Mouse (Mus musculus): ENCODE results near the gene Epor. TPM values are rescaled to one million over a fixed set of nuclear protein-coding genes. Genes with fewer than 3 reads are reported as not detected.

Gene Epor
- total and polyA plus RNA-seq, 3 experiments, result 0.20 to 2.0 TPM; not detected in 1

GRCm38 (mm10) chr9:22002194-22003162 is 39.2 kb upstream of the Epor start, which contains the start of the genes Ccdc151 and Prkcsh (continued):
- TF ChIP-seq BHLHE40 (IDR thresholded peaks at IDR 0.05; ENCODE audit: low read depth, low read length), result peak; percentile 82

- no peak overlapping the region for H3K9ac ChIP-seq (ENCODE audit: insufficient read depth, low read depth)
- peaks cover 8 to 36% of the 10 kb centered on the region in 2 experiments for H3K4me1 ChIP-seq (ENCODE audit: control insufficient read depth in 1 of 2, insufficient read depth in 2 of 2)
- peaks cover 27% of the 10 kb centered on the region for H3K27me3 ChIP-seq (replicated peaks)
- no peak overlapping the region for H3K4me3 ChIP-seq (replicated peaks in 1 of 3; ENCODE audit: low read depth in 2 of 3, low read length in 2 of 3, poor library complexity in 1 of 3)
- TF ChIP-seq POLR2AphosphoS2 (IDR thresholded peaks at IDR 0.05; ENCODE audit: low read depth, low read length) (no peak), PAX5 (IDR thresholded peaks at IDR 0.05; ENCODE audit: low read length) (no peak), SMC3 (IDR thresholded peaks at IDR 0.05; ENCODE audit: low read depth, low read length) (no peak), RCOR1 (conservative IDR thresholded peaks at IDR 0.05; ENCODE audit: low read depth, low read length) (no peak), USF2 (conservative IDR thresholded peaks at IDR 0.05; ENCODE audit: low read depth, low read length) (no peak), ZNF384 (IDR thresholded peaks at IDR 0.05; ENCODE audit: low read depth, low read length) (no peak), TBP (conservative IDR thresholded peaks at IDR 0.05; ENCODE audit: low read depth, low read length) (no peak), CTCF (conservative IDR thresholded peaks at IDR 0.05 in 1 of 2, IDR thresholded peaks at IDR 0.05 in 1 of 2; ENCODE audit: low read depth in 2 of 2, low read length in 2 of 2) (no peak), TCF12 (IDR thresholded peaks at IDR 0.05; ENCODE audit: low read depth, low read length) (no peak), CHD1 (IDR thresholded peaks at IDR 0.05; ENCODE audit: low read depth, low read length) (no peak), EP300 (IDR thresholded peaks at IDR 0.05; ENCODE audit: low read length) (no peak), POLR2A (IDR thresholded peaks at IDR 0.05; ENCODE audit: low read depth, low read length) (no peak), MAFK (IDR thresholded peaks at IDR 0.05; ENCODE audit: insufficient replicate concordance, low read length) (no peak), RAD21 (IDR thresholded peaks at IDR 0.05; ENCODE audit: low read depth, low read length) (no peak), MXI1 (IDR thresholded peaks at IDR 0.05; ENCODE audit: low read depth, low read length) (no peak), HCFC1 (IDR thresholded peaks at IDR 0.05; ENCODE audit: low read depth, low read length) (no peak), NELFE (IDR thresholded peaks at IDR 0.05; ENCODE audit: low read depth, low read length) (no peak), SIN3A (IDR thresholded peaks at IDR 0.05; ENCODE audit: low read length) (no peak)
- dilution Hi-C loops (cut with MboI; ENCODE audit: extremely low pct_ligation_motif_present, extremely low pct_unique_long_range_greater_than_20kb, low sequenced_read_pairs) (no loop called here), in situ Hi-C loops (cut with MboI; ENCODE audit: low pct_ligation_motif_present, low pct_unique_long_range_greater_than_20kb, low sequenced_read_pairs) (loop anchor here (5.0 kb wide), 1 partner anchor 39 kb away; the partner anchor contains the start of gene Epor)
- H3K4me2 ChIP-seq (ENCODE audit: insufficient read depth, low read depth, poor library complexity, severe bottlenecking), result no peak overlapping the region
- DNase-seq (ENCODE audit: extremely low read depth), result no peak
- H3K9me3 ChIP-seq (replicated peaks; ENCODE audit: low read length), result no peaks in the 10 kb centered on the region
- no peak overlapping the region for H3K27ac ChIP-seq (ENCODE audit: insufficient read depth, low read depth)
- H3K79me2 ChIP-seq (replicated peaks; ENCODE audit: control insufficient read depth, extremely low read depth, insufficient read depth, poor library complexity, severe bottlenecking), result peaks cover 13% of the 10 kb centered on the region; the same call in 1 of the 2 replicates
- peaks cover 26 to 30% of the 10 kb centered on the region in 2 experiments for H3K36me3 ChIP-seq (replicated peaks in 1 of 2; ENCODE audit: control insufficient read depth in 1 of 2, insufficient read depth in 1 of 2, low read length in 1 of 2)
These were observed 38.3 kb upstream of the Epor start for GRCm38 (mm10) chr9:22001633-22002032.
